Mouse (Mus musculus) megakaryocyte progenitor cell, adult 5-6 weeks (primary cell): Measurements from ENCODE around the gene AB124611. TPM values are rescaled to one million over a fixed set of nuclear protein-coding genes. Genes with fewer than 3 reads are reported as not detected.
"Not testable (repeated sequence)": the region's sequence is repeated elsewhere in the genome, so short reads cannot be mapped to it uniquely, and the experiment has no call there.

Experiments
- ATAC-seq: replicated peaks from 2 replicates; pipeline ENCODE4 v1.8.0; 2016; ENCODE audit warnings: mild to moderate bottlenecking, moderate TSS enrichment, inconsistent platforms; ENCODE audit not compliant: poor library complexity
- total RNA-seq, 2 experiments: library from RNA; stranded (forward) in 1 of 2; stranded (reverse) in 1 of 2; fragments of 157-497, 149-512 nt in 1 of 2; fragments of 200-1000 nt in 1 of 2; gene quantifications; 2 replicates each; pipeline versions ENCODE4 v1.2.3 to v1.2.4; 2015 to 2017

Gene AB124611
- total RNA-seq (2015) = 17.9 and 28.6 TPM in 2 replicates
- 29.6 and 45.9 TPM in 2 replicates for total RNA-seq (2017)

DNA sequence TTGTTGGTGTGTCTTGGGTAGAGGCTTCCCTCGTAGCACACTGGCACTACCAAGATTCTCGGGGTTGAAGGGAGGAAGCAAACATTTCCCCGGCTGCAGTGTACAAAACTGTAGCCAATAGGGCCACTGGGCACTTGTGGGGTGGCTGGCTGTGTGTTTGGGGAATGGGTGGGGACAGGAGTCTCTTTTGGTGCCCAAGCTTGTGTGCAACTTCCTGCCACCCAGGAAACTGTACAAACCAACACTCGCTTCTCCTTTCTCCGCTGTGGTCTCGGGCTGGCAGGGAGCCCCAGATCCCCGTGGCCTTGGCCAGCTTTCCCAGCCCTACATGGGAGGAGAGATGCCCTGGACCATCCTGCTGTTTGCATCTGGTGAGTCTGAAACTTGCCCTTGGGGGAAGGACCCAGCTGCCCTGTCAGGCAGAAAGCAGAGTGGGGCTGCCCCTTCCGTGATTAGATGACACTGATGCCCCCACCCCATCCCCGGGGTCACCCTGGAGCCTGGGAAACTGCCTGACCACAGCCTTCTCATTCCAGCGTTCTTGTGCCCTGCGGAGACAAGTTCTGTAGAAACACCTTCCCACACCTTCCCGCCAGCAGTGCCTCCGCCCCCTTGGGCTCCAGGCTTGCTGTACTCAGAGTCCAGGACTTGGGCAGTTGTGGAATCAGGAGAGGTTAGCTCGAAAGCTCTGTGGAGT lies at the start of gene AB124611:
Gene AB124611, plus strand, starts transcription at position 240 of the 697 bp plus-strand sequence.
- ATAC-seq = peak; percentile 77

DNA sequence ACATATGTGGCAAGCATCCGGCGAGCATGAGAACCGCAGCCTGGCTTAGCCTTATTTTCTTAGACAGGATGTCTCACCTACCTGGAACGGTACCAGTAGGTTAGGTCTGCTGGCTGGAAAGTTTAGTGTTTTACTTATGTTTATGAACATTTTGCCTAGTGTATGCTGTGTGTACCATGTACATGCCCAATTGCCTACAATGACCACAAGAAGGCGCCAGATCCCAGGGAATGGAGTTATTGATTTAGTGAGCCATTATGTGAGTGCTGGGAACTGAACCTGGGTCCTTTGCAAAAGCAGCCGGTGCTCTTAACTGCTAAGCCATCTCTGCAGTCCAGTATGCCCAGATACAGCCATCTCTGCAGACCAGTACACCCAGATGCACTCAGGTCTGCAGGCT lies 48.3 kb upstream of the AB124611 start:
- no peak for ATAC-seq

DNA sequence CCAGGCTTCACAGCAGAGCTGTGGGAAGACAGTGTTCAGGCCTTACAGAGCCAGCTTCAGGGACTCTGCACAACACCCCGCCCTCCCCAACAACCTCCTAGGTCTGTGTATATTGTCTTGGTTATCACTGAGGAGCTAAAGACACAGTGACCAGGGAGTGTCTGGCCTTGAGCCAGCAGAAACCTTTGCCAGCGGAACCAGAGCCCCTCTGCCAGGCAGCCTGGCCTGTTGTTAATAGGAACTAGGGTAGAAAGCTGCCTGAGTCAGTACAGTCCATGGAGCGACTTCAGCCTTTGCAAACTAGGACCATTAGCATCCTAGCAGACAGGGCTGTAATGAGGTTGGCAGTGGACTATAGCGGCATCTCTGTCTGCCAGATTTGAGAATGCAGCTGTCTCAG lies 41.9 kb upstream of the AB124611 start:
- no peak for ATAC-seq

DNA sequence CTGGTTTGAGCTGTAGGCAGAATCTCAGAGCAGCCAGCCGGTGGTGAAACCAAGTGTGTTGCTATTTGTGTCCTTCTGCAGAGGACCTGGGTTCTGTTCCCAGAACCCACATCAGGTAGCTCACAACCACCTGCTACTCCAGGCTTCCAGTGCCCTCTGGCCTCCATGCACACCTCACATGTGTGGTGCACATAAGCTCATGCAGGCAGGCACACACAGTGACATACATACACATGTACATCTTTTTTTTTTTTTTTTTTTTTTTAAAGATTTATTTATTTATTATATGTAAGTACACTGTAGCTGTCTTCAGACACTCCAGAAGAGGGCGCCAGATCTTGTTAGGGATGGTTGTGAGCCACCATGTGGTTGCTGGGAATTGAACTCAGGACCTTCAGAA lies 37.7 kb upstream of the AB124611 start:
- not testable (repeated sequence) for ATAC-seq

DNA sequence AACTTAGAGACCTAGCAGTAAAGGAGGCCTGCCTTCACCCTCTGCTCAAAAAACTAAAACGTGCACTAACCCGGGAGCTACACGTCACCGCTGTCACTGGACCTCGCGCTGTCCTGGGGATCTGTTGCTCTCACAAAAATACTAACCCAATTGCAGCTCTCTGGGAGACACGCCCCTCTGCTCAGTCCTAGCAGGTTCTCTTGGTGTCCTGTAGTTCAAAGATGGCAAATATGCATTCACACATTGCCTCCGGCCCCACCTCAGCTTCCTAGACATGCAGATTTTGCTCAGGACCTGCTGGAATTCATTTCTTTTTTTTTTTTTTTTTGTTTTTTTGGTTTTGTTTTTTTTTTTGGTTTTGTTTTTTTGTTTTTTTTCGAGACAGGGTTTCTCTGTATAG lies 35.3 kb upstream of the AB124611 start:
- no peak for ATAC-seq

DNA sequence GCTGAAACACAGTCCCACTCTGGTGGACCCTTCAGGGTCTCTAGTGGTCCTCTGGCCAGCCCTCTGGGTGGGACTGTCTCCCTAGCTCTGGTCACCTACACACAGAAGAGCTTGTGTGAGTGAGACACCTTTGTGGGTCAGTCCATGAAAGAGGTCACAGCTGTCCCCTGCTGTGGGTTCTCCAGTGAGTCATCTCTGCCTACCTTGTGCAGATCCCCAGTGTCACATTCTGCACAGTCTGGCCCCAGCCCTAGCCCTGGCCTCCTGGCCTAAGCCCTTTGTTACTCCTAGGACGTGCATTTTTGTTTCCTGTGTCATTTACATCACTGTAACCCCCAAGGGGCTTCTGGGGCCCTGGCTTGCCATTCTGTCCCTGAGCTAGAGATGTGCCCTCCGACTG lies 32.1 kb upstream of the AB124611 start:
- no peak for ATAC-seq

DNA sequence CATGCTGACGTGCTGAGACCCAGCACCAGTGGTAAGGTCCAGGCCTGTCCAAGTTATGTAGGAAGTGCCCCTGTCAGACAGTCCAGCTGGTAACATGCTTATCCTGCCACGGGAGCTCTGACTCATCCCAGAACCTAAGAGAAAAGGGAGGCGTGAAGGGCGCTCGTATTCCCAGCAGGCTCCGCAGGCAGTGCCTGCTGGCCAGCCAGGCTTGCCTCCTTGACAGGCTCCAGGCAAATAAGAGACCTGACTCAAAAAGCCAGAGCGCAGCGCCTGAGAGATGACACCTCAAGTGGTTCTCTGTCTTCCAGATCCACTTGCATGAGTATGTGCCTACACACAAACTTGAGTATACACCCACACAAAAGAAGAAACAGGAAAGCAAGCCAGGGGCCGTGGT lies 31.2 kb upstream of the AB124611 start:
- no peak for ATAC-seq

DNA sequence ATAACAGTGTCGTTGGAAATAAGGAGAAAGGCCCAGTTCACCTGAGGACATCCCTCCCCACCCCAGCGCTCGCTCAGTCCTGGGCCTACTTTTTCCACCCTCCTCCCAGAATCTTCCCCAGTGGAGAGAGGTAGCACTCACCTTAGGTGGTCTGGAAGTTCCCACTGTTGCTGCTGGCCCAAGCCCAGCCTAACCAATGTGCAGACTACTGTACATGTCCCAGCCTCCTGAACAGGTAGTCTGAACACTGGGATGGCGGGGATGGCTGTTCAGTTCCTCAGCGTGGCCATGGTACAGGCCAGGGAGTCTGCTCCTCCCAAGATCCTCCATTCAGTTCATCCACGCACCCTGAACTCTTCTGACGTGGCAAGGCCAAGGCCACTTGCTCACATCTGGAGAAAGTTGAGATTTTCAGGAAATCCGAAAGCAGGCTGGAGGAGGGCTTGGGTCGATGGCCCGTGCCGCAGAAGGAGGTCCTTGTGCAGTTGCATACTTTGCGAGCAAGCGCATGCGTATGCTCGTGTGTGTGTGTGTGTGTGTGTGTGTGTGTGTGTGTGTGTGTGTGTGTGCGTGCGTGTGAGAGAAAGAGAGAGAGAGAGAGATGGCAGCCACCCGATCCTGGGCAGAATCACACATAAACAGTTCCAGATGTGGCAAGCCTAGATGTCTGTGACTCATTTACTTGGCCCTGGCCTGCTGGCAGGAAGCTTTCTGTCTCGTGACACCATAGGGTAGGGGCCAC lies 29.5 kb upstream of the AB124611 start:
- no peak for ATAC-seq

DNA sequence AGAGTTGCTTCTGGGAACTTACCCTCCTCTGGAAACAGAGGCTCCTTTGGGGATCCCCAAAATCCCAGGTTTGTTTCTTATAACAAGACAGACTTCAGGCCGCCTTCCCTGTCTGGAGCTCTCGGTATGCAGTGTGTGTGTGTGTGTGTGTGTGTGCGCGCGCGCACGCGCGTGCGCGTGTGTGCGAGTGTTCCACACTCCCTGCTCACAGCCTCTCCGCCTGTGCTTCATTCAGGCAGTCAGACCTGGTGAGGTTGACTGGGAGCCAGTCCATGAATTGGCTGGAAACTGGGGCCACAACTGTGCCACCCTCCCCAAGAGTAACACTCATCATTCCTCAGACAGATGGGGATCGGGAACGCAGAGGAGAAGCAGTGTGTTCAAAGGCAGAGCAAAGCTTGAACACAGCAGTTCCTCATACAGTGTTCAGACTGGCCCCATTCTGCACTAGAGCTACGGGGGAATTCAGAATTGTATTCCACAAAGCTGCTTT lies 28.9 kb upstream of the AB124611 start:
- ATAC-seq = no peak

DNA sequence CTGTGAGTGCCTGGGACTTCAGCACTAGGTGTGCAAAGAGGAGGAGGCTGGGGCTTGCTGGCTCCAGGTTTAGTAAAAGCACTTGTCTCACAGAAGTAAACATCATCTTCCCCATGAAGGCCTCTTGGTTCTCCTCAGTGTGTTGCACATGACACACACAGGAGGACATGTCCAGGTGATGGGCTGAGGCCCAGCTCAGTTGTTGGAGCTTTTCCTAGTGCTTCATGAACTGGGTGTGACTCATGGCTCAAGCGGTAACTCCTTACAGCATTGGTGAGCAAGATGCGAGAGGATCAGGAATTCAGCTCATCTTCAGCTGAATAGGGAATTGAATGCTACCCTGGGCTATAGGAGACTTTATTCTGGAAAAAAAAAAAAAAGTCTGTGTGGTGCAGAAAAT lies 28.3 kb upstream of the AB124611 start:
- ATAC-seq = no peak

DNA sequence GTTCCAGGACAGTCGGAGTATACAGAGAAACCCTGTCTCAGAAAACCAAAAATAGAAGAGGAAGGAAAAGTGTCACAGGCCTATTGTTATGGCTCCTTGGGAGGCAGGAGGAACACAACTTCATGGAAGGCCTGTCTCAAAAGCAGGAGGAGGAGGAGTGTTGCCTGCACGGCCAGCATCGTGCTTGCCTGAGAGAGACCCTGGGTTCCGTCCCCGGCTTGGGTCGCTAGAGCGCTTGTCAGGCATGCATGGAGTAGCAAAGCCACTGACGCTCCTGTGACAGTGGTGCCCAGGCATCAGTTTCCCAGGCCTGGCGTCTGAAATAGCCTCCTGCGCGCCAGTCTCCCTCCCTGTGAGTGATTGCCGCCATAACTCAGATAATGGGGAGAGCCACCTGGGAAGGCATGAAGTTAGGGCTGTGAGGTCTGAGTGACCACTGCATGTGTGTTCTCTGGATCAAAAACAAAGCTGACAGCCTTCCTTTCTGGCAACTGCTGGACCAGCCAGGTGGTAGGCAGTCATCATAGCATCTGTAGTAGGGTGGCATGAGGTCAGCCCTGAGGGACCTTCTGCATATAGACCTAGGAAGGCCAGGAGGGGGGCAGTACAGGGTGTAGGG lies 27.6 kb upstream of the AB124611 start:
- no peak for ATAC-seq

DNA sequence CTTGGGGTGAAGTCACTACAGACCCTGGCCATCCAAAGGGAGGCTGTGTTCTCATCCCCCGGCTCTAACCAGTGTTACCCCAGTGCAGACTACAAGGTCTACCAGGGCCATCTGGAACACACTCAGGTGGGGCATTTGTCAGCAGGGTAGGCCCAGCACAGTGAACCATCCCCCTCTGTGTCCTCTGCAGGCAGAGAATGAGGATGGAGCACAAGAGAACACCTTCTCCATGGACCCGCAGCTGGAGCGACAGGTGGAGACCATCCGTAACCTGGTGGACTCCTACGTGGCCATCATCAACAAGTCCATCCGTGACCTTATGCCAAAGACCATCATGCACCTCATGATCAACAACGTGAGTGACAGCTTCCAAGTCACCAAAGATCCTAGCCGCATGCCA lies 22.6 kb upstream of the AB124611 start:
- ATAC-seq = no peak

DNA sequence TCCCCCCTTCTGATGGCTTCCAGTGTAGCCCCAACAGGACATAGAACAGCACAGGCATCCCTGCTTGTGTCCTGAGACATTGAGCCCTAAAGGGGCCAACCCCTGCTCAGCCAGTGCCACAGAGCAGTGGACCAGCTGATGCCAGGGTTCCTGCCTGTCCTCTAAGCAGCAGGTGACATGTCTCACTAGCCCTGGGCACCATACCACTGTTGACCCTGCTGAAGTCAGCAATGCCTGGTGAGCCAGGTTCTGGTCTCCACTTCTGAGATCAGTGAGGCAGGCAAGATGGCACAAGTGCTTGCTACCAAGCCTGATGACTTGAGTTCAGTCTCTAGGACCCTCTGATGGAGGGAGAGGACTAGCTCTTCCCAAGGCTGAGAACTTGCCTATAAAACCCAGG lies 20.2 kb upstream of the AB124611 start:
- ATAC-seq = no peak

DNA sequence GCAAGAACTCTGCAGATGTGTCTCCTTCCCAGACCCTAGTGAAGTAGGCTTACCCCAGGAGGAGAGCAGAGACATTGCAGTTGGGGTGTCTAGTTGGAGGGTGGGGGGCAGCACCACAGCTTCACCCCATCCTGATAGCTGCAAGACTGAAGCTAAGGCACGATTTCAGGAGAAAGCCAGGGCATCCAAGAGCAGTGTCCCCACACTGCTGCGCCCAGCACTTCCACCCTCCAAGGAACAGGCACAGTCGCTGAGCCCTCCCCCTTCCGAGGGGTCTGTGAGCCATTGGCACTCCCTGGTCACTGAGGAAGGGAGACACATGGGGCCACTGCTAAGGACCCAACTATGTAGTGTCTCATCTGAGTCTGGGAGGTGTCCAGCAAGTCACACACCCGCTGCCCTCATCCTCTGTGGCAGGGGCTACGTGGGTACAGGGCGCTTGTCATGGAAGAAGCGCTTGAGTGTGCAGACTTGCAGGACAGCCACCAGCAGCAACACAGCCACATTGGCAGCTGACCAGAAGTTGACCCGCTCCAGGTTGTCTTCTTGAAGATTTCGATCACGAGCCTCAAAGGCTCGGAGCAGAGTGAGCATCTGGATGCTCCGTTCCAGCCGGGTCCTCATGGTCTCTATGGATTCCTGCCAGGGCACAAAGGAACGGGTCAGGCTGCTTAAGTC lies 18.1 kb upstream of the AB124611 start:
- no peak for ATAC-seq

DNA sequence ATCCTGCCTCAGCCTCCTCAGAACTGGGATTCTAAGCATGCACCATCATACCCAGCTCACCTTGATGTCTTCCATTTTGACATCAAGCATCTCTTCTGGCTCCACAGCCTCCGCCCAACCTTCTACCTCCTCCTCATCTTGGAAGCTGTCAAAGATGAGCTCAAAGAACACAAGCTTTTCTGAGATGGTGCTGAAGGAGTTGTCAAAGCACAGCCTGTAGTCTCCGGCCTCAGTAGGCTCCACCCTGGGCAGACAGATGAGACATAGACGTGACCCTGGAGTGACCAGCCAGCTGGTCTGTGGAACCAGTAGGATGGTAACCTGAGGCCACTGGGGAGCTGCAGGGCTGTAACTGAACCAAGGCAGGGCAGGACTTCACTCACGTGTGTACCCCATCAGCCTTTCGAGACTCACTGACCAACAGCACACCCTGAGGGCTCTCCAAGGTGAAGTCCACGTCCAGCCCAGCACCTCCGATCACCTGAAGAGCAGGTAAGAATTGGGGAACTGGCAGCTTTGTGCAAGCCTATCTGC lies 17.0 kb upstream of the AB124611 start:
- ATAC-seq = no peak

DNA sequence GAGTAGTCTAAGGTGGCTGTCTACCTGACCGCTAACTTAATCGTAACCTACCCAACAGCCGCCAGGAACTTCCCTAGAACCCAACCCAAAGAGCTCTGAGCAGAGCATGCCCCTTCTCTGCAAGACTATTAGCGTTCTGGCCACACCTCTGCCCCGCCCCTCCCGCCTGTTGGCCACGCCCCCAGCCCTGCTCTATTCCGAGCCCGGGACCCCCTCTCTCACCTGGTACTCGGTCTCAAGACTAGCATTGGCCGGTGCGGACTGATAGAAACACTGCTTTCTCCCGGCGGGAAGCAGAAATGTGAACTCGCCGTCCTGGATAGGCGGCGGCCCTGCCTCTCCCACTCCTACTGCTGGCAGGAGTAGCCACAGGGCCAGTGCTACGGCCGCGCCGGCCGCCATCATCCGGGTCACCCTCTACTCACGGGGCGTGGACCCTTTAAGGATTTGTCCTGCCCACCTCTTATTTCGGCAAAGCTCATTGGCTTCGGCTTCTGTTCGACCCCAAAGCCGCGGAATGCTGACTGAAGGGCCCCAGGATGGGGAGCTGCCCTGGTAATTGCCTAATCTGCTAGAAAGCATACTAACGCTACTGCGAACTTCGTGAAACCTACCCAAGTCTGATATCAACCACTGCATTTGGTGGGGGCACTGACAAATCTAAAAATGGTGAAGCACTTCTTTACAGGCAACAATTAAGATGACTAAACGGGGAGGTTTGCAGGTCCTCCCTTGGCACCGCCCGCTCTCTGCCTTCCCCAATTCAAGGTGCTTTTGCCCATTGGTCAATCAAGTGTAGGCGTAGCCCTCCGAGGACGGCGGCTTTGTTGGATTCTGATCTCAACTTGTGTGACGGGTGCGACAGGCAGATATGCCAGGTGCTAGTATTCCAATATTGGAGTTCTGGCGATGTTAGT lies 15.9 kb upstream of the AB124611 start, which contains the start of gene Tmed1:
Gene Tmed1, minus strand, starts transcription at position 481 of the 917 bp plus-strand sequence.
- ATAC-seq = peak; percentile 82

DNA sequence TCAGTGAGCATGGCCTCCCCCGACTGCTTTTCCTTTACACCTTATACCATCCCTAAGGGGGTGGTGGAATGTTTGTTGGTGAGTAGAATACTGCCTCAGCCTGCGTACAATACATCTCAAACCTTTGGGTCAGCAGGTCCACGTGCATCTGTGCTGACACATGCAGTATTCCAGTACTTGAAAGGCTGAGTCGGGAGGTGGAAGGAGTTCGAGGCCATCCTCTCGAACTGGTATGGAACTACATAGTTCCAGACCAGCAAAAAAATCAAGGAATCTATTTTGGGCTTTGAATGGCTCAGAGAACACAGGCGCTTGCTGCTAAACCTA lies 15.3 kb upstream of the AB124611 start:
- no peak for ATAC-seq

DNA sequence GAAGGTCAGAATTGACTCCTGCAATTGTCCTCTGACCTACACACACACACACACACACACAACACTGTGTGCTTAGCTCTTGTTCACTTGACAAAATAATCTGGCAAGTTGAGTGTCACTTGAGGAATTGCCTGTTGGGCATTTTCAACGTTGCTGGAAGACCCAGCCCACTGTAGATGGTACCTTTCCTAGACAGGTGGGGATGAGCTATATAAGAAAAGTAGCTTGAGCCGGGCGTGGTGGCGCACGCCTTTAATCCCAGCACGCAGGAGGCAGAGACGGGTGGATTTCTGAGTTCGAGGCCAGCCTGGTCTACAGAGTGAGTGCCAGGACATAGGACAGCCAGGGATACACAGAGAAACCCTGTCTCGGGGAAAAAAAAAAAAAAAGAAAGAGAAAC lies 14.9 kb upstream of the AB124611 start:
- ATAC-seq = no peak

DNA sequence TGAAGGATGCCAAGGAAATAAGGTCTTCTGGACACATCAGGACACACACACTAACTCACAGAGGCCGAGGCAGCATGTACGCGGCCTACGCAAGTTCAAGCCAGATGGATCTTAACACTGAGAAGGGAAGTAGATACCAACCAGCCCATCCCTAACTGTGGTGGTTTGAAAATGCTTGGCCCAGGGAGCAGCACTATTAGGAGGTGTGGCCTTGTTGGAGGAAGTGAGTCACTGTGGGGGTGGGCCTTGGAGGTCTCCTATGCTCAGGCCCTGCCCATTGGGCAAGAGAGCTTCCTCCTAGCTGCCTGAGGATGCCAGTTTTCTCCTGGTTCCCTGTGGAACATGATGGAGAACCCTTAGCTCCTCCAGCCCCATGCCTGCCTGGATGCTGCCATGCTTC lies 12.5 kb upstream of the AB124611 start:
- ATAC-seq = no peak

DNA sequence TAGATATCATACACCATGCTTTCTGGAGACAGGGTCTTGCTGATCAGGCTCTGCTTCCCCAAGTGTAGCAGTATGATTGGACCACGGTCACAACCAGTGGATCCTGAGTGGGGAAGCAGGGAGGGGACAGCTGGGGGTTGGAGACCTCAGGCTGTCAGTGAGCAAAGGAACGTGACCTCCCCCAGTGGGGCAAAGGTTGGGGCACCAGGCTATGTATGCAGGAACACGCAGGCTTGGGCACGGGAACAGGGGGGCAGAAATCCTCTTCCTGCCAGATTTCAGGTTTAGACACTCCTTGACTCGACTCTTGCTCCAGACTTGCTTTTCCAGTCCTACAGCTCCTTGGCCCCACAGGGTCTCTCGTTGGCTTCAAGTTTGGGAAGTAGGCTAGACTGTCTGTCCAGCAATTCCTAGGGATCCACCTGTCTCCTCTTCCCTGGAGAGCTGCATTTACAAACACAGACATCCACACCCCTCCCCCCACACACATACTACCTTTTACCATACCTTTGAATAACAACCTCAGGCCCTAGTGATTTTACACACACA lies 8.0 kb upstream of the AB124611 start:
- ATAC-seq = no peak
